Mouse (Mus musculus): ENCODE results near the gene Rint1. TPM values are rescaled to one million over a fixed set of nuclear protein-coding genes. Genes with fewer than 3 reads are reported as not detected.

Gene Rint1
- polyA plus RNA-seq (2017; shearing (Covaris generic)) = 10 to 100 TPM; 18.7 to 26.1 TPM

DNA sequence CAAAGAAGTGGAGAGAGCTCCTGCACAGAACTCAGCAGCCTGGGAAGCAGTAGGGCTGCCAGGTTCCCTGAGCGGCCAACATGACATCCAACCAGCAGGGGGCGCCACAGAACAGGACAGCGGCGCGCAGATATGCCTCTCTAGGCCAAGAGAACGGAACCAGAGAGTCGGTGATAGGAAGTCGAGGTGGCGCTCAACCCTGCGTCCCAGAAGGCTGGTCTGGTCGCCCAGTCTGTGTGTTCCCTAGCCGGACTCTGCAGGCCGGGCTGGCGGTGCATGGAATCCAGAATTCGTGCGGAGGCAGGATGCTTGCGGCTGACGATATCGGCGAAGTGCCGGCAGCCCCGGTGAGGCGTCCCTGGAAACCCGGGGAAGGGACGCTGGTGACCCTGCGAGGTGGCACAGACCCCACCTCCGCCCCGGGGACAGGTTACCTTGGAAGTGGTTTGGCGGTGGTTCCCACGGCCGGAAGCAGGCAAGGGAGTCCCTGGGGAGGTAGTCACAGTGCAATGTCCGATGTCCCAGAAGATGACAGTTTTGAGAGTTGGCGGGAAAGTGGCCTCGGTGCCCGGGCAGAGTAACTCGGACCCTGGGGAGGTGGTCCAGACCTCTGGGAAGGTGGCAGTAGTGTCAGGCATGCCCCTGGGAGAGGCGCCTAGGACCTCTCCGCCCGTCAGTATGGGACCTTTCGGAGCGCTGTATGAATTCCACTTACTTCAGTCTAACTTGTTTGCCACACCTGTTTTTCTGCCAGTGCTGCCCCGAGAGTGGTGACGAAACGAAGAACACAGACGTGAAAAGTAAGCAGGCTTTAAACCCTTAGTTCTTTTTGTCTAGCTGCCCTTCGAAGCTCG is at the start of gene Rint1:
Gene Rint1 (plus strand): TSS at position 176 of the 854 bp plus-strand sequence.
- peak; percentile 79 for ATAC-seq

GRCm38 (mm10) chr5:23743261-23743660 is 44.2 kb upstream of the Rint1 start:
- ATAC-seq = no peak

DNA sequence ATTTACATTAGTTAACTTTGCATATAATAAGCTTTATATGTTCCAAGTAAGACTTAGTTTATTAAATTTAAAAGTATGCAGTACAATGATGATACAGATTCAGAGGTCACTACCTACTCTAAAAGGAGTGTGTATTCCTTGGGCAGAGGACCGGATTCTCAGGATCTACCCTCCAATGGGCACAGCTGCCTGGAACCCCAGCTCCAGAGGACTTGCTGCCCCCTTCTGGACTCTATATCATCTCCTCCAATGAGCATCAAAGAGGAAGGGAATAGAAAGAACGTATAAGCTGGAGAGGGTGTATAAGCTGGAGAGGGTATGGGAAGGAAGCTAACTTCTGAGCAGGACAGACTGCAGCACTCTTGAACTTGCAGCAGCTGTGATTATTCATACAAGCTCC is 37.6 kb upstream of the Rint1 start:
- no peak for ATAC-seq

GRCm38 (mm10) chr5:23755591-23755990 is 31.9 kb upstream of the Rint1 start:
- no peak for ATAC-seq

GRCm38 (mm10) chr5:23756368-23756767 is 31.1 kb upstream of the Rint1 start:
- ATAC-seq = no peak

GRCm38 (mm10) chr5:23758633-23759032 is 28.9 kb upstream of the Rint1 start:
- peak; percentile 23 for ATAC-seq

- no peak for ATAC-seq
Measured at GRCm38 (mm10) chr5:23762531-23762930, 25.0 kb upstream of the Rint1 start.

DNA sequence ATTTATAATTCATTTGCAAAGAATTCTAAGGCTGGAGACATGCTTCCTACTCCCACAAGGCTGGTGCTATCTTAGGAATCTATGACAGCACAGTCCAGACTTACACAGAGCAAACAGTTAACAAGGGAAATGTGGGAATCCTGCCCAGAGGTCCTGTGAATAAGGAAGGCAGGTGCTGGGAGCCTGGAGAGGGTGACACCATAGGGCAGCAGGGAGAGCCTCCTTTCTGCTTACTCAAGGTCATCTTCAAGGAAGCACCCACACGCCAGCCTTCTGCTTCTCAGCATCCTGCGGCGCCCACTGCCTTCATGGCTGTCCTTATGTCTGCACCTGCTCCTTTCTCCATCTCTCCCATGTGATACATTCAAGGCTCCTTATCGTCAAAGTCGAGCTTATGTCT is 23.0 kb upstream of the Rint1 start:
- no peak for ATAC-seq

GRCm38 (mm10) chr5:23771105-23771504 is 16.4 kb upstream of the Rint1 start:
- no peak for ATAC-seq

DNA sequence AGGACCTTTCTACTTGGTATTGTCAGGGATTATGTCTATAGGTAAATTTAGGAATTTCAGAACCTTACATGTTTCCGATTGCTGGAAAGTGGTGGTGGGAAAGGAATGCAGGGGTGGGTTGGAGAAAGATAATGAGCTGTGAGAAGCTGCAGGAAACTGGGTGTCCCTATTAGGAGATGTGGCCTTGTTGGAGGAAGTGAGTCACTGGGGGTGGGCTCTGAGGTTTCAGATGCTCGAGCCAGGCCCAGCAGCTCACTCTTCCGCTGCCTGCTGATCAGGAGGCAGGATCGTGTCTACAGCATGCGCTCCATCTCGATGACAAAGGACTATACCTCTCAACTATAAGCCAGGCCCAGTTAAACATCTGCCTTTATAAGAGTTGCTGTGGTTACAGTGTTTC is 13.3 kb upstream of the Rint1 start:
- ATAC-seq = no peak

DNA sequence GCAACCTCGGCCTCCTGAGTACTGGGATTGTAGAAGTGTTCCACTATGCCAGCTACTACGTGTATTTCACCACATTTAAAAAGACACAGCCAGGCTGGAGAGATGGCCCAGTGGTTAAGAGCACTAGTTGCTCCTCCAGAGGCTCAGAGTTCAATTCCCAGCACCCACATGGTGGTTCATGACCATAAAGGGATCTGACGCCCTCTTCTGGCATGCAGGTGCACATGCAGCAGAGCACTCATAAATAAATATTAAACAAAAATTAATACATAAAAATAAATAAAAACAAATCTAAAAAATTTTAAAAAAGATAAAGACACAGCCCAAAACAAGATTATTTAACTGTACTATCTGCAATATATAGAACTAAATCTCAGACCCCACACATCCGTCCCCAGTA is 7.0 kb upstream of the Rint1 start:
- ATAC-seq = no peak

GRCm38 (mm10) chr5:23781172-23781571 is 6.3 kb upstream of the Rint1 start:
- ATAC-seq = no peak

DNA sequence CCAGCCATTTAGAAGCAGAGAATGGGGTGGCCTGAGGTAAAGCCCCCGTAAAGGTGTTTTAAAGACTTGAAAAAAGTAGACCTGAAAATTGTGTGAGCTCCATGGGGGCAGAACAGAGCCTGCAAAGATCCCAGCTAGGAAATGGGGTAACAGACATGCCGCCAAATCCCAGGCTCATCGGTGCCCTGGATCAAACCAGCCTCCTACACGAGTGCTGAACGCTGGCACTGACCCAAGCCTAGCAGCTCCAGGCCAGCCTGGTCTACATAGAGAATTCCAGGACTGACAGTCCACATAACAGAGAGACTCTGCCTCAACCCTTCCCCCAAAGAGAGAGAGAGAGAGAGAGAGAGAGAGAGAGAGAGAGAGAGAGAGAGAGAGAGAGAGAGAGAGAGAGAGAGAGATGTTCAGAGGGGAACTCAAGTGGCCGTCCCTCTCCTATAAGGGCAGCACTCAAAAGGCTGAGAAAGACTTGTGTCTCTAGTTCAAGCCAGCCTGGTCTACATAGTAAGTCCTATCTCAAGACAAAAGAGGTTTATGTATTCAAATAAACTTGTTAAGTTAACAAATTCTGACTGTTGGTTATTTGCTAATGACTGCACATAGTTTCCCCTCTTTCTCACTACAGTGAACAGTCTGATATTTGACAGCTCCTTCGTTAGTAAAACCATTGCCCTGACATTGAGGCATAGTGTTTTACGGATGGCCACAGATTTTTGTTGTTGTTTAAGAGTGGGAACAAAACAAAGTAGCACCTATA is 5.3 kb upstream of the Rint1 start:
- ATAC-seq = no peak

DNA sequence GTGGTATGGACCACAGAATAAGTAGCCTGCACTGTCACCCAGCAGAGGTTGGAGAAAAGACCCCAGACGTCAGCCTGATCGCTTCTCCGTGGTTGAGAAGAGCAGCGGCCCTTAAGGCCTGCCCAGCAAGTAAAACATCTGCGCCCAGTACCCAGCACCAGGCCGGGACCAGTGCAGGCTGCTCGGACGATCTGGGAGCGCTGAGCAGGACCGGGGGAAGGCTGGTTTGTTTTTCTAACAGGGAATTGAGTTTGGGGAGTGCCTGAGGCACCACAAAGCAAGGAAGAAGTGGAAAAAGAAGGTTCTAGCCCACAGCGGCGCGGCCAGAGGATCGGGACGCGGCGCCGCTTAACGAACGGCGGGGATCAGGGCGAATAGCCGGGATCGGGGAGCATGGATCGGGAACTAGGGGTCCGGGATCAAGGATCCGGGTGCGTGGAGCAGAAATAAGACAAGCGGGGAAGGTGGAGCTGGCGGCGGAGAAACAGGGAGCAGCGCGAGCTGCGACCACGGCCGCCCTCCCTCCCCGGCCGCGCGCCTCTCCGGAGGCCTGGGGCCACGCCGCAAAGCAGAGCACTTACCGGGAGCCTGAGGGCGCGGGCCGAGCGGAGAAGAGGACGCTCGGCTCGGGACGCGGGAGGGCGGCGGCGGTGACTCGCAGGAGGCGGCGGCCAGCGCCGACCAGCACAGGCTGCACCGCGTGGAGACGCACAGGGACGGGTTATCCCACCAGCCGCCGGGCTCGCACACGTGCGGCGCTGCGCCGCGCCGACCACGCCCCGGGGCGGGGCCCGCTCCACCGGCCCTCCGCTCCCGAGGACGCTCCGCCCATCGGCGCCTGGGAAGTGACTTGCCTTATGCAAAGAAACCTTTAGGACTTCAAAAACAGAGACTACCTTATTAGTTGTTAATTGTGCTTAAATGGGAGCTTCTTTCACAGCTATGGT is 4.3 kb upstream of the Rint1 start, which contains the start of gene Pus7:
Gene Pus7 (minus strand): TSS at position 781 of the 947 bp plus-strand sequence.
- ATAC-seq = peak; percentile 74

- ATAC-seq = no peak
Measured at GRCm38 (mm10) chr5:23788390-23788830, 899 bp downstream of the Rint1 start.

DNA sequence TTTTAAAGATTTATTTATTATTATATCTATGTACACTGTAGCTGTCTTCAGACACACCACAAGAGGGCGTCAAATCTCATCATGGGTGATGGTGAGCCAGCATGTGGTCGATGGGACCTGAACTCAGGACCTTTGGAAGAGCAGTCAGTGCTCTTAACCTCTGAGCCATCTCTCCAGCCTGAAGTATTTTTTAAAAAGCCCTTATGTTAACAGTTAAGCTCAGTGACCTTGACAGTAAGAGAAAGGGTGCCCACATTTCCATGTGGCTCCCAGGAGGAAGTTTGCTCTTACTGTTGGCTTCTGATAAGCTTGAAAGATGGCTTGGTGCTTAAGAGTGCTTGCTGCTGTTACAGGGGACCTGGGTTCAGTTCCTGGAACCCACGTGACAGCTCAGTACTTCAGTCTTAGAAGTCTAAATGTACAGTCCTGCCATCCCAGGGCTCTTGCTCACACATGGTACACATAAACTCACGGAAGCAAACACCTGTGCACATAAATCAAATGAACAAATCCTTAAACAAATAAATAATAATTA is 1.6 kb downstream of the Rint1 start:
- ATAC-seq = no peak

DNA sequence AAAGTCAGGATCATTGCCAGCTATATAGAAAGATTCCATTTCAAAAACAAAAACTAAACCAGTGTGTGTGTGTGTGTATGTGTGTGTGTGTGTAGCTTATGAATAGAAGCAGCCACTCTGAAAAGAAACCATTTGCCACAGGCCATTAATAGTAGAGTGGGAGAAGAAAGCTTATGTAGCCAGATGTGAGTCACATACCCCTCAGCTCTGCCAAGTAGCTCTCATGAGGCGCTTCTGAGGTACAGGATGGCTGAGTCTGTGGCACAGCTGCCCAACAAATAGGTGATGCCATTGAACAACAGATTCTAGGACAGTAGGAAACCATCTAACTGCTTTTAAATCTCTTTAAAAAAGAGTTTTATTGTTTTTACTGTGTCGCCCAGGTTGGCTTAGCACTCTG is 5.2 kb downstream of the Rint1 start:
- ATAC-seq = no peak

GRCm38 (mm10) chr5:23814841-23815240 is 27.3 kb downstream of the Rint1 start:
- ATAC-seq = no peak

GRCm38 (mm10) chr5:23816681-23817080 is 29.2 kb downstream of the Rint1 start:
- ATAC-seq = no peak

DNA sequence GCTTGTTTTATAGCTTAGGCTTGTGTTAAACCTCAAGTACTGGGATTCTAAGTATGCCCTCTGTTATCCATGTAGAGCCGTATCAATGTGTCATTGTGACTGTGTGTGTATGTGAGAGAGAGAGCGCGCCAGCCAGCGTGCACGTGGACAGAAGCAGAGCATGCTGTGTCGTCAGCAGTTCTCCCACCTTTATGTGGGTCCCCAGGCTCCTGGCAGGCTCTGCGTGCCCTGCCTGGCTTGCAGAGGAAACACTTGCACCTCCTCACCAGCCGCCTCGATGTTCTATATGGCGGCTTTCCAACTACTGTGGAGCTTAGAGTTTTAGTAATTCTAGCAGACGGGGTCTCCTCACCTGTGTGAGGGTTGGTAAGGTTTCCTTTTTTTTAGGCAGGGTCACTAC is 34.8 kb downstream of the Rint1 start:
- ATAC-seq = no peak

- ATAC-seq = no peak
Measured at GRCm38 (mm10) chr5:23824171-23824733, 36.7 kb downstream of the Rint1 start.
